11 mouse cellular contexts compared by ENCODE assay signal in genomic region chr17:10519506-10520155, GRCm38 (mm10).
A peak's percentile ranks its signal among the peaks of the same experiment; 100 is the strongest.
DNase-seq lines count a peak whose midpoint lies in the region; ATAC-seq and TF ChIP-seq lines count a peak whose summit lies in the region.
"Had no signal": no experiment of that assay in that cellular context is flagged by ENCODE, and none has a peak within 500 bp of the region (broad histone marks: within the 10 kb centered on the region; RNA-seq: fewer than 3 reads in every experiment).

No protein-coding gene starts in this region.

- H3K36me3 ChIP-seq in heart, embryonic 12.5 days = no peaks in the 10 kb centered on the region
- H3K36me3 ChIP-seq in stomach, embryonic 14.5 days (ENCODE audit: control insufficient read depth, insufficient read depth, low read length) = no peaks in the 10 kb centered on the region
- no peaks in the 10 kb centered on the region for H3K36me3 ChIP-seq in stomach, postnatal 0 days (ENCODE audit: control insufficient read depth, insufficient read depth, low read length)
- no peaks in the 10 kb centered on the region for H3K36me3 ChIP-seq in midbrain, embryonic 10.5 days

- TF ChIP-seq EP300 in stomach, postnatal 0 days (optimal IDR thresholded peaks at IDR 0.05) = no peak

- H3K4me2 ChIP-seq in heart, embryonic 12.5 days = peak overlapping the region; percentile 2; the same call in 1 of the 2 replicates
- 0 out of 2 replicates have a peak overlapping the region, but pooled peaks have one; percentile 6 for H3K4me2 ChIP-seq in stomach, embryonic 14.5 days (replicated peaks; ENCODE audit: low read depth, low read length)
- H3K4me2 ChIP-seq in stomach, postnatal 0 days (replicated peaks; ENCODE audit: low read depth) = no peak overlapping the region

- intact Hi-C loops in gastrocnemius, postnatal 14 days (cut with DNase I; ENCODE audit: low total_unique reads) = no loop called here

- no peak overlapping the region for H3K4me3 ChIP-seq in heart, embryonic 12.5 days
- H3K4me3 ChIP-seq in stomach, embryonic 14.5 days (ENCODE audit: low read depth, low read length) = no peak overlapping the region
- no peak overlapping the region for H3K4me3 ChIP-seq in stomach, postnatal 0 days (ENCODE audit: low read depth, low read length)
- H3K4me3 ChIP-seq in midbrain, embryonic 10.5 days = peak overlapping the region; percentile 30

- no peak overlapping the region for H3K9ac ChIP-seq in heart, embryonic 12.5 days
- H3K9ac ChIP-seq in stomach, embryonic 14.5 days (replicated peaks; ENCODE audit: low read depth, low read length) = no peak overlapping the region
- H3K9ac ChIP-seq in stomach, postnatal 0 days (ENCODE audit: low read length) = no peak overlapping the region
- H3K9ac ChIP-seq: liver, postnatal 0 days had no signal

- WGBS in heart, embryonic 12.5 days = 49% methylated on average over 11 of the region's 11 CpGs
- 50% methylated on average over 11 of the region's 11 CpGs for WGBS in stomach, embryonic 14.5 days
- WGBS in stomach, postnatal 0 days = 47% methylated on average over 11 of the region's 11 CpGs
- 26% methylated on average over 11 of the region's 11 CpGs for whole genome bisulfite sequencing in midbrain, embryonic 10.5 days

- H3K27ac ChIP-seq in heart, embryonic 12.5 days (ENCODE audit: poor library complexity, severe bottlenecking) = no peak overlapping the region
- H3K27ac ChIP-seq in stomach, embryonic 14.5 days (ENCODE audit: low read length) = no peak overlapping the region
- no peak overlapping the region for H3K27ac ChIP-seq in stomach, postnatal 0 days (replicated peaks)
- peak overlapping the region; percentile 67 for H3K27ac ChIP-seq in midbrain, embryonic 10.5 days (replicated peaks)

- no peak for ATAC-seq in heart, embryonic 12.5 days (ENCODE audit: insufficient number of reproducible peaks, low FRiP score)
- ATAC-seq in stomach, embryonic 14.5 days (ENCODE audit: insufficient number of reproducible peaks, insufficient read depth, low FRiP score, low read depth) = no peak
- no peak for ATAC-seq in stomach, postnatal 0 days (ENCODE audit: low FRiP score, low TSS enrichment)
- ATAC-seq: liver, postnatal 0 days; Patski had no signal

- no peak for DNase-seq in heart, adult 18-20 months
- DNase-seq in stomach, postnatal 0 days (ENCODE audit: low spot score) = no peak
- no peak for DNase-seq in midbrain, embryonic 10.5 days (ENCODE audit: low spot score)
- DNase-seq in adrenal gland, adult 18-20 months (ENCODE audit: low spot score in 2 of 2) = no peak
- no peak for DNase-seq in adipocyte (ENCODE audit: low spot score)
- DNase-seq in gastrocnemius, postnatal 14 days = no peak
- DNase-seq: layer of hippocampus, postnatal 36 days; liver, postnatal 0 days had no signal

- H3K9me3 ChIP-seq in heart, embryonic 12.5 days (replicated peaks) = no peaks in the 10 kb centered on the region
- H3K9me3 ChIP-seq in stomach, embryonic 14.5 days (ENCODE audit: control insufficient read depth, low read depth, low read length) = no peaks in the 10 kb centered on the region
- no peaks in the 10 kb centered on the region for H3K9me3 ChIP-seq in stomach, postnatal 0 days (ENCODE audit: control insufficient read depth, low read length)
- no peaks in the 10 kb centered on the region for H3K9me3 ChIP-seq in midbrain, embryonic 10.5 days (replicated peaks)

- peaks cover 4% of the 10 kb centered on the region; the same call in 1 of the 2 replicates for H3K4me1 ChIP-seq in heart, embryonic 12.5 days (replicated peaks)
- 0 out of 2 replicates have a peak, but pooled peaks cover 2% of the 10 kb centered on the region for H3K4me1 ChIP-seq in stomach, embryonic 14.5 days (ENCODE audit: control insufficient read depth, insufficient read depth, low read length)
- H3K4me1 ChIP-seq in stomach, postnatal 0 days (replicated peaks; ENCODE audit: control insufficient read depth, insufficient read depth) = no peaks in the 10 kb centered on the region
- peaks cover 26% of the 10 kb centered on the region for H3K4me1 ChIP-seq in midbrain, embryonic 10.5 days

- no peak for TF ChIP-seq CTCF in stomach, postnatal 0 days (IDR thresholded peaks at IDR 0.05; ENCODE audit: low read depth)

- H3K27me3 ChIP-seq in heart, embryonic 12.5 days (replicated peaks) = no peaks in the 10 kb centered on the region
- H3K27me3 ChIP-seq in stomach, embryonic 14.5 days (ENCODE audit: control insufficient read depth, insufficient read depth, low read length) = no peaks in the 10 kb centered on the region
- no peaks in the 10 kb centered on the region for H3K27me3 ChIP-seq in stomach, postnatal 0 days (ENCODE audit: control insufficient read depth, insufficient read depth, low read length)
- H3K27me3 ChIP-seq in midbrain, embryonic 10.5 days (ENCODE audit: low read depth, poor library complexity, severe bottlenecking) = peaks cover 8% of the 10 kb centered on the region; the same call in 1 of the 2 replicates
- H3K27me3 ChIP-seq: Patski had no signal
